Mouse (Mus musculus) E14TG2a.4 (cell line): ENCODE measurements at regions not wholly inside any gene's neighbourhood (a gene's known extent, or its start where the extent isn't known, plus 50 kb on each side); places are given as distances from the start of the nearest gene placed in this dataset.

Experiments used
- CTCF ChIP-seq: conservative IDR thresholded peaks from 2 replicates; pipeline ENCODE4 v1.5.1; 2014; ENCODE audit warnings: low read length
- NANOG ChIP-seq: IDR thresholded peaks from 2 replicates; pipeline ENCODE4 v1.6.1; 2014; ENCODE audit warnings: borderline replicate concordance, low read length, mixed read lengths
- POU5F1 ChIP-seq: IDR thresholded peaks from 2 replicates; pipeline ENCODE4 v1.6.1; 2014; ENCODE audit warnings: low read length, borderline replicate concordance

DNA sequence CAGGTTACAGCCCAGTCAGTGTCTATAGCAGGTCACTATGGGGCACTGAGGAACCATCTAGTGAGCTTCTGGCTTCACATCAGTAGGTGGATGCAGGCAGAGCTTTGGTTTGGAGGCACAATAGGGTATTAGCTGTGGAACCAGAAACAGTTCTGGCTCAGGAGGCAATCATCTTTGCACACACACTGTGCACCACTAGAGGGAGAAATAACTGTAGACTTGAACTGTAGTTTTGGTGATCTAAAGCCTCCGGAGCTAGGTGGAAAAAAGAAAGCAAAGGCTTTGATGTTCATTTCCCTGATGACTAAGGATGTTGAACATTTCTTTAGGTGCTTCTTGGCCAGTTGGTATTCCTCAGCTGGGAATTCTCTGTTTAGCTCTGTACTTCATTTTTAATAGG, 73.6 kb upstream of the 2210010C04Rik start:
- TF ChIP-seq CTCF (peak; percentile 27), POU5F1 (no peak), NANOG (no peak)
